Mouse (Mus musculus): ENCODE measurements around the gene Olfr53.
"Not testable (repeated sequence)": the region's sequence is repeated elsewhere in the genome, so short reads cannot be mapped to it uniquely, and the experiment has no call there.

Olfr53 gene

GRCm38 (mm10) chr7:140646152-140646551, at the start of gene Olfr53:
Olfr53 (plus strand) TSS chr7:140646452.
- DNase-seq (ENCODE audit: extremely low read depth, low read depth): no peak

DNA sequence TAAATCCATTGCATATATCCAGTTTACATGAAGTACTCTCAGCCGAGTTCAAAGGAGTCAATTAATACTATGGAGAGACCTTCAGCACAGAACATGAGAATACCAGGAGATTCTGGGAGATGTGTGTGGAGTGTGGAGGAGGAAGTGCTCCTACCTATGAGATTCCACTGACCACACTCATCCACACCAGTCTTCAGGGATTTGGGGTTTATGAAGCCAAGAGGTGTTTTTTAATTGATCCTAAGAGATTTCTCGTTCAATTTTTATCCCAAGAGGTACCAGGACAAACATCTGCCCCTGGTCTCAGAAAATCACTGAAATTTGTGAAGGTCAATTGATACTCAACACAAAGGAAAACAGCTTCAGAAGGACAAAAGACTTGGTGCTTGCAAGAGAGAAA, 45.3 kb upstream of the Olfr53 start, which contains the start of gene Olfr46:
TSS of gene Olfr46 (plus strand) at position 301 of the 400 bp plus-strand sequence.
- DNase-seq (ENCODE audit: extremely low read depth, low read depth): not testable (repeated sequence)

GRCm38 (mm10) chr7:140628670-140629069, 17.6 kb upstream of the Olfr53 start, which contains the start of gene Olfr61:
Olfr61 (plus strand) TSS chr7:140628970.
- DNase-seq (ENCODE audit: extremely low read depth, low read depth): not testable (repeated sequence)

DNA sequence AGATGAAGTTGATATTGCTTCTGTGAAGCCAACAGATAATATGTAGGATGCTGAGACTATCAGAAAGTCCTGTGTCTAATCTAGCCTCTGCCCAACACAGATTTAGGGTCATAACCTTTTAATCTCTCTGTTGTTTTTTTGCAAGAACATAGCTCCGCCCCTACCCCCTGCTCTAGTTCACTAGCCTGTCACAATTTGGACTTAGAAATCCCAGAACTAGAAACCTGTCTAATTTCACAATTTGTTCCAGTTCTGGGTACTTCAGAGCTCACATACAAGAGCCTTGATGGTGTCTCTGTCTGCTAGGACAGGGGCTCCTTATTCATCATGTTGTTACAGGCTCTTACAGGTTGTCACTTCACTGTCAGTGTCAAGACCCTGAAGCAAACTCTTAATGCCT, 15.7 kb upstream of the Olfr53 start:
- no peak for DNase-seq (ENCODE audit: extremely low read depth, low read depth)

- DNase-seq (ENCODE audit: extremely low read depth, low read depth): no peak
Observed at GRCm38 (mm10) chr7:140659630-140660029, 13.4 kb downstream of the Olfr53 start, which contains the start of gene Olfr539. Olfr539 (plus strand) TSS chr7:140659930.

- DNase-seq (ENCODE audit: extremely low read depth, low read depth): not testable (repeated sequence)
Observed at GRCm38 (mm10) chr7:140670693-140671092, 24.4 kb downstream of the Olfr53 start.

- no peak for DNase-seq (ENCODE audit: extremely low read depth, low read depth)
Observed at GRCm38 (mm10) chr7:140675863-140676262, 29.6 kb downstream of the Olfr53 start.

- DNase-seq (ENCODE audit: extremely low read depth, low read depth): not testable (repeated sequence)
Observed at GRCm38 (mm10) chr7:140679591-140679990, 33.3 kb downstream of the Olfr53 start.

GRCm38 (mm10) chr7:140681651-140682050, 35.4 kb downstream of the Olfr53 start, which contains the start of gene Olfr45:
Olfr45 (plus strand) TSS chr7:140681951.
- no peak for DNase-seq (ENCODE audit: extremely low read depth, low read depth)

DNA sequence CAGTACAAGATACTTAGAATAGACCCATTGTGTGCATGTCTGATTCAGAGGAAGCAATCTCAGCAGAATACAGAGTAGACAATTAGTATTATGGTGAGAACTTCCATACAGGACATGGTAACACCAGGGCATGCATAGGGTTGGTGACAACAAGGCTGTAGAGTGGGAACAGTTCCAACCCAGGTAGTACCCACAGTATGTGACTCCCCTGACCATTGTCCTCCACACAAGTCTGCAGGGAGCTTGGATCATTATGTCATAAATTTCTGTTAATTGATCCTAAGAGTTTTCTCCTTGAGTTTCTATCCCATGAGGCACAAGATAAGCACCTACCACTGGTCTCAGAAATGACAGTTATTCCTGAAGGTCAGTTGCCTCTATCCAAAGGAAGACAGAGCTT, 50.7 kb downstream of the Olfr53 start, which contains the start of gene Olfr541:
TSS of gene Olfr541 (plus strand) at position 301 of the 400 bp plus-strand sequence.
- DNase-seq (ENCODE audit: extremely low read depth, low read depth): no peak

All from MEL-GATA-1-ER (cell line).